Mouse (Mus musculus) induced T-regulatory cell, adult 2 months (primary cell): ENCODE data around the gene Dnah9.

Experiments used
- DNase-seq: peaks from one replicate; pipeline ENCODE4 v3.0.0-alpha.2; 2012; ENCODE audit warnings: low read depth

Gene Dnah9

DNA sequence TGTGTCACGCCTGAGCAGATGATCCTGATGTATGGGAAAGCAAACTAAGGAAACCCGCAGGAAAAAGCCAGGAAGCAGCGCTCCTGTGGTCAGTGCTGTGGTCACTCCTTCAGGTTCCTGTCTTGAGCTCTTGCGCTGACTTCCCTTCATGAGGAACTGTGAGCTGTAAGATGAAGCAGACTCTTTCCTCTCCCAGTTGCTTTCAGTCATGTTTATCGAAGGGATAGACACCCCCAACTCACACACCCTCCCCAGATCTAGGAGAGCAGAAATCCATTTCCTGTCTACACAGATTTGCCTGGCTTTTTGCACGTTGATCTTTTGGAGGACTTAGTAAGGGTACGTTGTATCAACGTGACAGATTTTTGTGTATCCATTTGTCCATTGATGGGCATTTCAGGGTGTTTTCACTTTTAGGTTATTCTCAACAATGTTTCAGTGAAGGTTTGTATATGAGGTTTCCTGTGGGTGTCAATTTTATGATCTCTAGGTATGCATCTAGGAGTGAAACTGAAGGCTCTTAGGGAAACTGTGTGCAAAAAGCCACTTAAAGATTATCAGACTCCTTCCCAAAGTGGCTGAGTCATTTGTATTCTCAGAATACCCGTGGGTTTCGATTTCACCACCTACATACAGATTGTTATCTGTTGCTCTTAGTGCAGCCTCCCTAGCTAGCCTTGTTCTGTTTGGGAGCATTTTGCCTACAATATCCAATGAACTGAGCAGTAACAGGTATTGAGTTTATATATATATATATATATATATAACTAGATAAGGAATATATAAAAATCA is 373.7 kb downstream of the Dnah9 start:
- DNase-seq = peak; percentile 84

- DNase-seq = peak; percentile 94
Measured at GRCm38 (mm10) chr11:65788154-65788553, 380.2 kb downstream of the Dnah9 start, which contains the start of gene Map2k4. Map2k4 (minus strand) TSS chr11:65788297.

DNA sequence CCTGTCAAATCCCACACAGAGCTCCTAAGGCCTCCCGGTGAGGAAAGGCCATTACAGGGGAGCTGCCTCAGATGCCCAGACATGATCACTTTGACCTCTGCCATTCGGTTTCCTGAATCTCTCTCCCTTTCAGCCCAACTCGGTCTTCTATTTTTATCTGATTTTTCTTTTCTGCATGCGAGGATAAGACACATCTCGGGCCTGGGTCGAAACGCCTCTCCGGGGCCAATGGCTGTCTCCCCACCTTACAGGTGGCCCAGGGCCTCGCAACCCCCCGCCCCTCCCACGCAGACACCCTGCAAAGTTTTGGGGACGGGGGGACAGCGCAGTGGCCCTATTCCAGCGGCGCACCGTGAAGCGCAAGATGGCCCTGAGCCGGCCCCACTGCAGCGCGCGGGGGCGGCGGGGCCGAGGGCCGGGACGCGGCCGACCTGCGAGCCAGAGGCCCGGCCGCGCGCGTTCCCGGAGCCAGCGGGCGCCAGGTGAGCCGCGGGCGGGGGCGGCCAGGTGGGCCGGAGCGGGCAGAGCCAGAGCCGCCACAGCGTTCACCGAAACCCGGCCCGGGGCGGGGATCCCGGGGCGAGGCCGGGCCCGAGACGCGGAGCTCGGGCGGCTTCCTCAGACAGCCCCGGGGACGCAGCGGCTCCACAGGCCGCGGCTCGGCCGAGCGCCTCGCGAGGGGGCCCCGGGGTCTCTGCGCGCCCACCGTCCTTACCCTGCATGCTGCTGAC is 380.8 kb downstream of the Dnah9 start:
- no peak for DNase-seq

GRCm38 (mm10) chr11:65786160-65786559 is 382.2 kb downstream of the Dnah9 start:
- DNase-seq = no peak

GRCm38 (mm10) chr11:65781596-65781995 is 386.8 kb downstream of the Dnah9 start:
- DNase-seq = no peak
